Mouse (Mus musculus) spleen, postnatal 10 days (tissue): ENCODE measurements around the gene Cdkl5.
"Not testable (repeated sequence)": the region's sequence is repeated elsewhere in the genome, so short reads cannot be mapped to it uniquely, and the experiment has no call there.

Experiments
- DNase-seq, 2 experiments: peaks; one replicate each; pipeline ENCODE4 v3.0.0; 2021 to 2022; ENCODE audit warnings: low spot score in 2 of 2

Gene Cdkl5

GRCm38 (mm10) chrX:160906952-160907351 lies 87.6 kb downstream of the Cdkl5 start, which contains the start of gene Gja6:
TSS of gene Gja6 (minus strand) at chrX:160907052.
- DNase-seq, result no peak

GRCm38 (mm10) chrX:160906477-160906876 lies 88.0 kb downstream of the Cdkl5 start:
- DNase-seq, result no peak

GRCm38 (mm10) chrX:160905913-160906312 lies 88.6 kb downstream of the Cdkl5 start:
- DNase-seq, result no peak

GRCm38 (mm10) chrX:160905041-160905678 lies 89.3 kb downstream of the Cdkl5 start:
- DNase-seq, result peak in 1 of 2 experiments; percentile 11

GRCm38 (mm10) chrX:160901118-160901517 lies 93.4 kb downstream of the Cdkl5 start:
- DNase-seq, result no peak

GRCm38 (mm10) chrX:160892077-160892476 lies 102.4 kb downstream of the Cdkl5 start:
- no peak for DNase-seq

- DNase-seq, result no peak
Observed at GRCm38 (mm10) chrX:160886301-160886700, 108.2 kb downstream of the Cdkl5 start.

GRCm38 (mm10) chrX:160866576-160866975 lies 127.9 kb downstream of the Cdkl5 start:
- no peak for DNase-seq

GRCm38 (mm10) chrX:160865022-160865421 lies 129.5 kb downstream of the Cdkl5 start:
- no peak for DNase-seq

- DNase-seq, result no peak
Observed at GRCm38 (mm10) chrX:160863689-160864383, 130.7 kb downstream of the Cdkl5 start.

- no peak for DNase-seq
Observed at GRCm38 (mm10) chrX:160808226-160808625, 186.3 kb downstream of the Cdkl5 start.

- no peak for DNase-seq
Observed at GRCm38 (mm10) chrX:160804409-160805150, 189.9 kb downstream of the Cdkl5 start.

GRCm38 (mm10) chrX:160794920-160795319 lies 199.6 kb downstream of the Cdkl5 start:
- DNase-seq, result no peak

- no peak for DNase-seq
Observed at GRCm38 (mm10) chrX:160782276-160782675, 212.2 kb downstream of the Cdkl5 start.

GRCm38 (mm10) chrX:160773033-160773432 lies 221.5 kb downstream of the Cdkl5 start:
- no peak for DNase-seq

GRCm38 (mm10) chrX:160769622-160770021 lies 224.9 kb downstream of the Cdkl5 start:
- DNase-seq, result not testable (repeated sequence)

GRCm38 (mm10) chrX:160767713-160768112 lies 226.8 kb downstream of the Cdkl5 start, which contains the start of gene Rs1:
TSS of gene Rs1 (plus strand) at chrX:160768013.
- DNase-seq, result no peak

GRCm38 (mm10) chrX:160766233-160766616 lies 228.3 kb downstream of the Cdkl5 start:
- no peak for DNase-seq

- peak; percentile 89 to 92 for DNase-seq
Observed at GRCm38 (mm10) chrX:160765389-160766232, 228.9 kb downstream of the Cdkl5 start.

GRCm38 (mm10) chrX:160750808-160751207 lies 243.7 kb downstream of the Cdkl5 start:
- no peak for DNase-seq

- no peak for DNase-seq
Observed at GRCm38 (mm10) chrX:160748653-160749052, 245.9 kb downstream of the Cdkl5 start.

GRCm38 (mm10) chrX:160745399-160745798 lies 249.1 kb downstream of the Cdkl5 start:
- no peak for DNase-seq
